Mouse (Mus musculus): ENCODE results near the gene Fam131c. TPM values are rescaled to one million over a fixed set of nuclear protein-coding genes. Genes with fewer than 3 reads are reported as not detected.

Fam131c gene
- polyA plus RNA-seq, 1 experiment from 2014 or later: 3.2 TPM

DNA sequence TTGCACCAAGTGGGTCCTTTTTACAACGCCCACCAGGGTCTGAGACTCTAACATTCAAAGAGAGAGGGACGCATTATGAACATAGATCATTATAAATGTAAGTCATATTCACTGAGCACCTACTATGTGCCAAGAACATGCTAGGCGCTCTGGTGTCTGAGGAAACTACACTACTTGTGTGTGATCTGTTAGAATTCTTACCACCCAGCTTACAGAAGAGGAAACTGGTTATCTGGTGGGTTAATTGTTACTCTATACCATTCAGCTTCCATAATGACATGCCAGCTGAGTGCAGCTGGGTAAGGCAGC, 37.2 kb downstream of the Fam131c start:
- H3K4me3 ChIP-seq (ENCODE audit: low read depth, low read length): no peak overlapping the region
- no peaks in the 10 kb centered on the region for H3K27me3 ChIP-seq (ENCODE audit: insufficient read depth, low read length)
- H3K4me1 ChIP-seq (ENCODE audit: insufficient read depth): 0 out of 2 replicates have a peak, but pooled peaks cover 3% of the 10 kb centered on the region
- ATAC-seq (ENCODE audit: insufficient read depth) (no peak), DNase-seq (no peak)
- no peak overlapping the region for H3K4me2 ChIP-seq
- H3K9me3 ChIP-seq (ENCODE audit: low read depth, low read length): no peaks in the 10 kb centered on the region
- H3K36me3 ChIP-seq (ENCODE audit: insufficient read depth): no peaks in the 10 kb centered on the region
- WGBS: 78% methylated on average over 3 of the region's 3 CpGs
- H3K27ac ChIP-seq (ENCODE audit: low read depth): no peak overlapping the region
- no peak overlapping the region for H3K9ac ChIP-seq
- TF ChIP-seq CTCF (IDR thresholded peaks at IDR 0.05; ENCODE audit: low read depth): no peak

DNA sequence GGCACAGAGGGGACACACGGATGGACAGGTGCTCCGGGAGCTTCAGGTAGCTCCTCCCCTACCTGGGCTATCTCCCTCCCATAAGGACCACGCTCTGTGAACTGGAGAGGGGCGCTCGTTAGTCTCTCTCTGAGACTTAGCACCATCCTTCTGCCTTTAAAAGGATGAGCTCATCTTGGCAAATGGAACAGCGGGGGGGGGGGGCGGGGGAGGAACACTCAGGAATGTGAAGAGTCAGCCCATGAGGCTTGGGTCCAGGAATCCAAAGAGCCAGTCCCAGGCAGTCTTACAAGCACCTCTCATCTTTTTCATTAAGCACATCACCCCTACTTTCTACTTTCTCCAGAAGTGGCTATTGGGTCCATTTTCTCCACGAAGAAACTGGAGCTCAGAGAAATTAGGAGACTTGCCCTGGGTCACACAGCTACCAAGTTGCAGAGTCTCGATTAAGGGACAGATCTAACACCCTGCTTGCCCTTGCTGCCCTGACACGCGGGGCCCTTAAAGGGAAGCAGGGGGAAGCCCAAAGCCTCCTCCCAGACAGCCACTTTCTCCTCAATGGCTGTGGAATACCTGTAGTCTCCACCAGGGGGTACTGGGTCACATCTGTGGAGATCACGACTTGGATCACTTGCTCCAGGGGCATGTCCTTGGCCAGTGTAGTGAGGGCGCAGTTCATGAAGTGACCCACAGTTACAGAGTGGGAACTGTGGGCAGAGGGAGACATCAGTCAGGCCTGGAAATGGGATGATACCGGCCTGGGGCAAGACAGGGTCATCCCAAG, 38.7 kb downstream of the Fam131c start:
- no peak overlapping the region for H3K4me3 ChIP-seq (ENCODE audit: low read depth, low read length)
- WGBS: 26% methylated on average over 14 of the region's 14 CpGs
- no peak overlapping the region for H3K4me2 ChIP-seq
- peak; percentile 80 for TF ChIP-seq CTCF (IDR thresholded peaks at IDR 0.05; ENCODE audit: low read depth)
- DNase-seq (peak; percentile 69), ATAC-seq (ENCODE audit: insufficient read depth) (no peak; the same call in 1 of the 2 replicates)
- H3K36me3 ChIP-seq (ENCODE audit: insufficient read depth): no peaks in the 10 kb centered on the region
- no peak overlapping the region for H3K27ac ChIP-seq (ENCODE audit: low read depth)
- H3K9ac ChIP-seq: no peak overlapping the region
- H3K27me3 ChIP-seq (ENCODE audit: insufficient read depth, low read length): no peaks in the 10 kb centered on the region
- 0 out of 2 replicates have a peak, but pooled peaks cover 3% of the 10 kb centered on the region for H3K4me1 ChIP-seq (ENCODE audit: insufficient read depth)
- no peaks in the 10 kb centered on the region for H3K9me3 ChIP-seq (ENCODE audit: low read depth, low read length)

DNA sequence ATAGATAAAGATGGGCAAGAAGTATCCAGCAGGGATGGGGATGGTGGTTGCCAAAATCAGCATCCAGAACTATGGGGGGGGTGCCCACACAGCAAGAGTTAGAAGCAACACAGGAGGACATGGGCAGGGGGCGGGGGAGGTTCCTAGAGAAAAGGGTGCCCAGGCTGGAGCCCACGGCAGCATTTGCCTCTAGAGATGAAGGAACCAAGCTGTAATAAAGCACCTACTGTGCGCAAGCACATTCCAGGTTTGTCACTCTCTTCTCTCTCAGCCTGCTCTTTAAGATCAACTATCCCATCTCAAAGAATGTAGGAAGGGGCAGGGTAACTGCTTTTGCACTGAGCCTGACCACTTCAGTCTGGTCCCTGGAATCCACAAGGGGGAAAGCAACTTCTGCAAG, 40.6 kb downstream of the Fam131c start:
- Histone ChIP-seq H3K4me1 (ENCODE audit: insufficient read depth) (0 out of 2 replicates have a peak, but pooled peaks cover 3% of the 10 kb centered on the region), H3K9ac (no peak overlapping the region), H3K4me3 (ENCODE audit: low read depth, low read length) (no peak overlapping the region), H3K36me3 (ENCODE audit: insufficient read depth) (no peaks in the 10 kb centered on the region), H3K4me2 (no peak overlapping the region), H3K9me3 (ENCODE audit: low read depth, low read length) (no peaks in the 10 kb centered on the region; the same call in 1 of the 2 replicates), H3K27ac (ENCODE audit: low read depth) (no peak overlapping the region), H3K27me3 (ENCODE audit: insufficient read depth, low read length) (no peaks in the 10 kb centered on the region)
- WGBS: 94% methylated on average over 3 of the region's 3 CpGs
- no peak for DNase-seq
- ATAC-seq (ENCODE audit: insufficient read depth): no peak
- no peak for TF ChIP-seq CTCF (IDR thresholded peaks at IDR 0.05; ENCODE audit: low read depth)

DNA sequence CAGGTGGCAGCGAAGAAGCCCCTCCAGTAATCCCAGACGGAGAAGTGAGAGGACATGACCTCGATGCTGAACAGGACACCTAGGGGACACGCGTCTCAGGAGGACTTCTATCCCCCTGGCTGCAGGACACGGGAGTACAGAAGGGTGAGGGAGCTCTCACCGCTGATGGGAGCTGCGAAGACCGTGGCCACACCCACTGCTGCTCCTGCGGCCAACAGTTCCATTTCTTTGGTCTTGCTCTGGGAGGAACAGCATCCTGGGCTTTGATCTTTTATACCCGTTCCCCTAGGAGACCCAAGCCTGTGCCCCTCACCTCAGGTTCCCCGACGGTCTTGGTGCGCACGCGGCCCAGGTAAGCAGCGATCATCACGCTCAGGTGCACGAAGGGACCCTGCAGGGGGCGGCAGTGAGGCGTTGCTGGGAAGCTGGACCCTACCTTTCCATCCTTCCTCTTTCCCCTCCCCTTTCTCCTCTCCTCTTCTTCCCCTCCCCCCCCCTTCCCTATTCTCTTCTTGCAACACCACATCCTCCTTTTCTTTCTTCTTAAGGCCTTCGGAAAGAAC, 43.5 kb downstream of the Fam131c start:
- no peak overlapping the region for H3K4me3 ChIP-seq (ENCODE audit: low read depth, low read length)
- no peaks in the 10 kb centered on the region for H3K27me3 ChIP-seq (ENCODE audit: insufficient read depth, low read length)
- 20% methylated on average over 22 of the region's 22 CpGs for WGBS
- H3K4me2 ChIP-seq: no peak overlapping the region
- H3K27ac ChIP-seq (ENCODE audit: low read depth): no peak overlapping the region
- no peaks in the 10 kb centered on the region for H3K36me3 ChIP-seq (ENCODE audit: insufficient read depth)
- no peaks in the 10 kb centered on the region; the same call in 1 of the 2 replicates for H3K9me3 ChIP-seq (ENCODE audit: low read depth, low read length)
- H3K9ac ChIP-seq: no peak overlapping the region
- 0 out of 2 replicates have a peak, but pooled peaks cover 3% of the 10 kb centered on the region for H3K4me1 ChIP-seq (ENCODE audit: insufficient read depth)
- DNase-seq (no peak), ATAC-seq (ENCODE audit: insufficient read depth) (no peak)
- TF ChIP-seq CTCF (IDR thresholded peaks at IDR 0.05; ENCODE audit: low read depth): peak; percentile 42

DNA sequence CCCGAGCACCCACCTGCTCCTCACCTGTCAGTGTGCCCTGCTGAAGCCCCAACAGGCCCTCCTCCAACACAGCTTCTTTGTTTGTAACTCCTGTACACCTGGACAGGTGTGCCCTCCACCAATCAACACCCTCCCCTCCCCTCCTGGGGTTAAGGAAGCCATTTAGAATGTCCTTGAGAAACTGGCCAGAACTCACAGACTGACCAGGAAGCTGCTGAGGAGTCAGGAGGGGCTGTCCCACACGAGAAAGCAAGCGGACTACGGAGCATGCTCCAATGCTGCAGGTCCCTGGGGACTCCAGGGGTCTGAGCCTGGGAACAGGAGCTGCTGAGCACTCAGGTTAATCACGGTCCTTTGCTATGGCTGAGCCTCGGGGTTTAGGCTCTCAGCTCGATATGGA, 47.9 kb downstream of the Fam131c start, which contains the start of gene Clcnkb:
Gene Clcnkb, minus strand, starts transcription at position 91 of the 400 bp plus-strand sequence.
- ATAC-seq (ENCODE audit: insufficient read depth) (no peak), DNase-seq (no peak)
- Histone ChIP-seq H3K4me3 (ENCODE audit: low read depth, low read length) (no peak within 1 kb of the TSS), H3K27me3 (ENCODE audit: insufficient read depth, low read length) (no peaks in the 10 kb centered on the region), H3K4me1 (ENCODE audit: insufficient read depth) (0 out of 2 replicates have a peak, but pooled peaks cover 5% of the 10 kb centered on the region), H3K9me3 (ENCODE audit: low read depth, low read length) (no peaks in the 10 kb centered on the region; the same call in 1 of the 2 replicates), H3K27ac (ENCODE audit: low read depth) (no peak within 1 kb of the TSS), H3K36me3 (ENCODE audit: insufficient read depth) (no peaks in the 10 kb centered on the region), H3K4me2 (no peak within 1 kb of the TSS), H3K9ac (no peak within 1 kb of the TSS)
- TF ChIP-seq CTCF (IDR thresholded peaks at IDR 0.05; ENCODE audit: low read depth): no peak
- 59% methylated on average over 7 of the region's 7 CpGs for WGBS

DNA sequence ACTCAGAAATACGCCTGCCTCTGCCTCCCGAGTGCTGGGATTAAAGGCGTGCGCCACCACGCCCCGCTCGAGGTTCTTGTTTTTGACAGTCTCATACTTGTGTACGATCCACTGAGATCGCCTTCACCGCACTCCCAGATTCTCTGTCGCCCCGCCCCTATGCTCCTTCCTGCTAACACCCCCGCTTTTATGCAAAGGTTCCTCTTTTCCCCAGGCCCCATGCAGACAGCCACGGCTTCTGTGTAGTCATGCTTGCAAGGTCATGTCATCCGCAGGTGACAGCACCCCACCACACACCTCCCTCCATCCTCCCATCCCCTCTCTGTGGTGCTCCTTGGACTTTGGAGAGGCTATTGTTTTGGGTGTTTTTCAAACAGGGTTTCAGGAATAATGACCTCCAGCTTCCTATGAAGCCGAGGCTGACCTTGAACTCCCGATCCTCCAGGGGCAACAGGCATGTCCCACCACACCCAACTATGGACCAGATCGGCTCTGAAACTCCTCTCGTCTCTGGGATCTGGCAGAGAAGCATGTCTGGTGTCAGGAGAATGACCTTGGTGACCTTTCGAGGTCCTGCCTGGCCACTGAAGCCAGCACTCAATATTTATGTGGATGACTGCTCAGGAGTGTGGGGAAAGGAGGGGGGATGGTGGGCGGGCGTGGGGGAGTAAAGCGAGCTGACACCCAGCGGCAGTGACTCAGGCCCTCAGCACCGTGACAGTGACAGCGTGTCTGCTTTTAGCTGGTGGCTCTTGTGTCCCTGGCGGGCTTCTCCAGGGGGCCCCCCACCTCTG, 51.6 kb downstream of the Fam131c start:
- no peaks in the 10 kb centered on the region for H3K36me3 ChIP-seq (ENCODE audit: insufficient read depth)
- H3K4me1 ChIP-seq (ENCODE audit: insufficient read depth): 0 out of 2 replicates have a peak, but pooled peaks cover 10% of the 10 kb centered on the region
- no peaks in the 10 kb centered on the region for H3K27me3 ChIP-seq (ENCODE audit: insufficient read depth, low read length)
- no peak overlapping the region for H3K4me3 ChIP-seq (ENCODE audit: low read depth, low read length)
- WGBS: 49% methylated on average over 27 of the region's 27 CpGs
- H3K4me2 ChIP-seq: no peak overlapping the region
- TF ChIP-seq CTCF (IDR thresholded peaks at IDR 0.05; ENCODE audit: low read depth): no peak
- ATAC-seq (ENCODE audit: insufficient read depth) (no peak), DNase-seq (no peak)
- no peak overlapping the region for H3K27ac ChIP-seq (ENCODE audit: low read depth)
- H3K9me3 ChIP-seq (ENCODE audit: low read depth, low read length): no peaks in the 10 kb centered on the region
- no peak overlapping the region for H3K9ac ChIP-seq
